ENCODE assay signal across 19 mouse cellular contexts in genomic region chr2:154630531-154630930, GRCm38 (mm10). TPM values are rescaled to one million over a fixed set of nuclear protein-coding genes. Genes with fewer than 3 reads are reported as not detected.
"Had no signal": no experiment of that assay in that cellular context is flagged by ENCODE, and none has a peak within 500 bp of the region (broad histone marks: within the 10 kb centered on the region; RNA-seq: fewer than 3 reads in every experiment).

No protein-coding gene starts in this region.

- ATAC-seq: hindbrain, postnatal 0 days had no signal

- H3K4me1 ChIP-seq: limb, embryonic 15.5 days; midbrain, embryonic 10.5 days; neural tube, embryonic 15.5 days had no signal

- H3K27me3 ChIP-seq: kidney, embryonic 15.5 days; limb, embryonic 15.5 days; neural tube, embryonic 15.5 days had no signal

- DNase-seq: kidney, adult 2 months; kidney, postnatal 14 days; lung, embryonic 14.5 days; lung, postnatal 10 days; lung, postnatal 4 days; midbrain, embryonic 14.5 days; thymus, postnatal 4 days had no signal

- H3K27ac ChIP-seq: hindbrain, postnatal 0 days; kidney, embryonic 15.5 days; limb, embryonic 15.5 days; midbrain, embryonic 10.5 days; neural tube, embryonic 15.5 days; stomach, postnatal 0 days had no signal

- H3K4me2 ChIP-seq: kidney, embryonic 15.5 days; limb, embryonic 15.5 days; lung, embryonic 14.5 days; neural tube, embryonic 15.5 days had no signal

- H3K4me3 ChIP-seq: kidney, embryonic 15.5 days; limb, embryonic 15.5 days; midbrain, embryonic 10.5 days; myocyte; neural tube, embryonic 15.5 days had no signal

- H3K9me3 ChIP-seq: kidney, embryonic 15.5 days; limb, embryonic 15.5 days; midbrain, embryonic 10.5 days; neural tube, embryonic 15.5 days had no signal

- H3K9ac ChIP-seq: kidney, embryonic 15.5 days; limb, embryonic 15.5 days; lung, embryonic 14.5 days; neural tube, embryonic 15.5 days had no signal

RNA-seq across cellular contexts. Expression of gene 4930519P11Rik, which starts 17.3 kb away (rescaled TPM):
- total RNA-seq: hindbrain, postnatal 0 days; left cerebral cortex, postnatal 10 days; megakaryocyte, adult 5-6 weeks had no signal
- polyA plus RNA-seq: intestine, embryonic 14.5 days; kidney, embryonic 15.5 days; large intestine, adult 2 months; midbrain, embryonic 10.5 days; neural tube, embryonic 11.5 days had no signal
